ENCODE assay signal across 13 mouse cellular contexts in genomic region chr11:115171125-115171524, GRCm38 (mm10). TPM values are rescaled to one million over a fixed set of nuclear protein-coding genes. Genes with fewer than 3 reads are reported as not detected.
DNase-seq lines count a peak whose midpoint lies in the region; ATAC-seq lines count a peak whose summit lies in the region.
"Had no signal": no experiment of that assay in that cellular context is flagged by ENCODE, and none has a peak within 500 bp of the region (broad histone marks: within the 10 kb centered on the region; RNA-seq: fewer than 3 reads in every experiment).

No protein-coding gene starts in this region.

- H3K27ac ChIP-seq in hindbrain, embryonic 16.5 days (ENCODE audit: low read depth, low read length): no peak overlapping the region
- H3K27ac ChIP-seq in hindbrain, embryonic 12.5 days: no peak overlapping the region
- no peak overlapping the region for H3K27ac ChIP-seq in forebrain, embryonic 13.5 days
- H3K27ac ChIP-seq: heart, adult 2 months; hindbrain, embryonic 15.5 days; macrophage had no signal

- no peak overlapping the region for H3K4me3 ChIP-seq in hindbrain, embryonic 16.5 days (ENCODE audit: low read length)
- H3K4me3 ChIP-seq in hindbrain, embryonic 12.5 days: no peak overlapping the region
- H3K4me3 ChIP-seq in forebrain, embryonic 13.5 days: no peak overlapping the region
- H3K4me3 ChIP-seq: heart, adult 2 months; hindbrain, embryonic 15.5 days had no signal

- peaks cover 33% of the 10 kb centered on the region for H3K4me1 ChIP-seq in hindbrain, embryonic 16.5 days (ENCODE audit: control insufficient read depth, insufficient read depth, low read depth, low read length)
- peaks cover 40% of the 10 kb centered on the region for H3K4me1 ChIP-seq in hindbrain, embryonic 12.5 days
- H3K4me1 ChIP-seq in forebrain, embryonic 13.5 days: peaks cover 36% of the 10 kb centered on the region

- no peak overlapping the region for H3K9ac ChIP-seq in hindbrain, embryonic 16.5 days (ENCODE audit: low read depth, low read length)
- no peak overlapping the region for H3K9ac ChIP-seq in hindbrain, embryonic 12.5 days
- H3K9ac ChIP-seq in forebrain, embryonic 13.5 days: no peak overlapping the region
- H3K9ac ChIP-seq: hindbrain, embryonic 15.5 days had no signal

- no peak for ATAC-seq in hindbrain, embryonic 16.5 days
- ATAC-seq in hindbrain, embryonic 12.5 days (ENCODE audit: low FRiP score): no peak
- ATAC-seq in forebrain, embryonic 13.5 days: no peak

- no peaks in the 10 kb centered on the region for H3K9me3 ChIP-seq in hindbrain, embryonic 16.5 days (ENCODE audit: control insufficient read depth, low read length)
- H3K9me3 ChIP-seq in hindbrain, embryonic 12.5 days (replicated peaks): no peaks in the 10 kb centered on the region
- H3K9me3 ChIP-seq in forebrain, embryonic 13.5 days (replicated peaks): no peaks in the 10 kb centered on the region
- H3K9me3 ChIP-seq: hindbrain, embryonic 15.5 days had no signal

- peak overlapping the region; percentile 10; the same call in 1 of the 2 replicates for H3K4me2 ChIP-seq in hindbrain, embryonic 16.5 days (ENCODE audit: low read length)
- no peak overlapping the region for H3K4me2 ChIP-seq in hindbrain, embryonic 12.5 days (replicated peaks)
- H3K4me2 ChIP-seq in forebrain, embryonic 13.5 days: no peak overlapping the region
- H3K4me2 ChIP-seq: hindbrain, embryonic 15.5 days; liver, embryonic 11.5 days had no signal

- H3K36me3 ChIP-seq in hindbrain, embryonic 16.5 days (ENCODE audit: control insufficient read depth, insufficient read depth, low read length): no peaks in the 10 kb centered on the region
- no peaks in the 10 kb centered on the region for H3K36me3 ChIP-seq in hindbrain, embryonic 12.5 days
- H3K36me3 ChIP-seq in forebrain, embryonic 13.5 days (ENCODE audit: poor library complexity, severe bottlenecking): no peaks in the 10 kb centered on the region
- H3K36me3 ChIP-seq: hindbrain, embryonic 15.5 days had no signal

- DNase-seq in MN1 (ENCODE audit: low spot score): peak; percentile 53
- DNase-seq in cerebellum, postnatal 25 days: peak; percentile 78 to 84
- DNase-seq in kidney, postnatal 25 days: peak; percentile 78 to 91
- no peak for DNase-seq in embryo, embryonic 11 days
- DNase-seq: heart, adult 2 months; right cerebral cortex, adult 18-20 months; thymus, postnatal 4 days had no signal

- 0 out of 2 replicates have a peak, but pooled peaks cover 2% of the 10 kb centered on the region for H3K27me3 ChIP-seq in hindbrain, embryonic 16.5 days (replicated peaks; ENCODE audit: control insufficient read depth, insufficient read depth, low read length)
- H3K27me3 ChIP-seq in hindbrain, embryonic 12.5 days: peaks cover 41% of the 10 kb centered on the region
- 0 out of 2 replicates have a peak, but pooled peaks cover 20% of the 10 kb centered on the region for H3K27me3 ChIP-seq in forebrain, embryonic 13.5 days

- 40% methylated on average over 8 of the region's 8 CpGs for WGBS in hindbrain, embryonic 16.5 days
- 36% methylated on average over 8 of the region's 8 CpGs for WGBS in hindbrain, embryonic 12.5 days
- WGBS in forebrain, embryonic 13.5 days: 36% methylated on average over 8 of the region's 8 CpGs

RNA-seq across cellular contexts. Expression of gene Slc9a3r1, which starts 8.0 kb away (rescaled TPM):
- polyA plus RNA-seq in hindbrain, embryonic 16.5 days (2015; fragmentation: Nextera tagmentation; extraction: Ambion mirVana): 81.5 and 93.4 TPM in 2 replicates
- 35.7 and 42.3 TPM in 2 replicates for polyA plus RNA-seq in hindbrain, embryonic 12.5 days (2016; fragmentation: Nextera tagmentation; extraction: Ambion mirVana)
- polyA plus RNA-seq in forebrain, embryonic 13.5 days (2015; fragmentation: Nextera tagmentation; extraction: Ambion mirVana): 28.8 TPM in 2 replicates

RNA-seq across cellular contexts. Expression of gene Tmem104, which starts 16.2 kb away (rescaled TPM):
- polyA plus RNA-seq in hindbrain, embryonic 16.5 days (2015; fragmentation: Nextera tagmentation; extraction: Ambion mirVana): 12.3 and 13.1 TPM in 2 replicates
- polyA plus RNA-seq in hindbrain, embryonic 12.5 days (2016; fragmentation: Nextera tagmentation; extraction: Ambion mirVana): 9.0 and 10.4 TPM in 2 replicates
- 7.8 and 9.2 TPM in 2 replicates for polyA plus RNA-seq in forebrain, embryonic 13.5 days (2015; fragmentation: Nextera tagmentation; extraction: Ambion mirVana)

RNA-seq across cellular contexts. Expression of gene Nat9, which starts 16.5 kb away (rescaled TPM):
- polyA plus RNA-seq in hindbrain, embryonic 16.5 days (2015; fragmentation: Nextera tagmentation; extraction: Ambion mirVana): 20.9 and 24.6 TPM in 2 replicates
- 19.1 and 21.1 TPM in 2 replicates for polyA plus RNA-seq in hindbrain, embryonic 12.5 days (2016; fragmentation: Nextera tagmentation; extraction: Ambion mirVana)
- 18.2 and 20.3 TPM in 2 replicates for polyA plus RNA-seq in forebrain, embryonic 13.5 days (2015; fragmentation: Nextera tagmentation; extraction: Ambion mirVana)

RNA-seq across cellular contexts. Expression of gene Cd300lf, which starts 37.3 kb away (rescaled TPM):
- 0.29 and 0.32 TPM in 2 replicates for polyA plus RNA-seq in hindbrain, embryonic 16.5 days (2015; fragmentation: Nextera tagmentation; extraction: Ambion mirVana)
- 0.27 TPM in 1 of 2 replicates, not detected in the other for polyA plus RNA-seq in hindbrain, embryonic 12.5 days (2016; fragmentation: Nextera tagmentation; extraction: Ambion mirVana)
- polyA plus RNA-seq in forebrain, embryonic 13.5 days (2015; fragmentation: Nextera tagmentation; extraction: Ambion mirVana): 0.11 TPM in 1 of 2 replicates, not detected in the other
